Mouse (Mus musculus) lung, embryonic 14.5 days (tissue): ENCODE results near the gene Taf3. TPM values are rescaled to one million over a fixed set of nuclear protein-coding genes. Genes with fewer than 3 reads are reported as not detected.

Experiments
- ATAC-seq: fragments of 200-750 bp; cut with Nextera tagmentation; 2 replicates; pipeline ENCODE4 v1.8.0; 2017; ENCODE audit warnings: mild to moderate bottlenecking, moderate TSS enrichment, moderate library complexity; ENCODE audit not compliant: insufficient read depth
- DNase-seq: peaks from one replicate; pipeline ENCODE4 v3.0.0-alpha.2; 2015
- H3K27ac ChIP-seq: fragments of 300-500 bp; sonication (generic); 2 replicates; pipeline ENCODE4 v1.5.1; 2014; ENCODE audit warnings: low read depth, mild to moderate bottlenecking, moderate library complexity
- H3K27me3 ChIP-seq: fragments of 300-500 bp; sonication (generic); 2 replicates; pipeline ENCODE4 v1.6.1; 2014; ENCODE audit warnings: low read length, control low read depth; ENCODE audit not compliant: insufficient read depth
- H3K36me3 ChIP-seq: fragments of 300-500 bp; sonication (generic); 2 replicates; pipeline ENCODE4 v1.6.1; 2014; ENCODE audit warnings: control low read depth; ENCODE audit not compliant: insufficient read depth
- H3K4me1 ChIP-seq: fragments of 300-500 bp; sonication (generic); 2 replicates; pipeline ENCODE4 v1.6.1; 2014; ENCODE audit warnings: antibody characterized with exemption, control low read depth; ENCODE audit not compliant: insufficient read depth
- H3K4me2 ChIP-seq: fragments of 300-500 bp; sonication (generic); 2 replicates; pipeline ENCODE4 v1.6.1; 2014; ENCODE audit warnings: mild to moderate bottlenecking
- H3K4me3 ChIP-seq: fragments of 300-500 bp; sonication (generic); 2 replicates; pipeline ENCODE4 v1.5.1; 2014; ENCODE audit warnings: low read depth, low read length
- H3K9ac ChIP-seq: fragments of 300-500 bp; sonication (generic); 2 replicates; pipeline ENCODE4 v1.6.1; 2014
- H3K9me3 ChIP-seq: fragments of 300-500 bp; sonication (generic); 2 replicates; pipeline ENCODE4 v1.6.1; 2016; ENCODE audit warnings: low read depth, low read length, control low read depth
- CTCF ChIP-seq: IDR thresholded peaks from 2 replicates; pipeline ENCODE4 v1.5.1; 2016; ENCODE audit warnings: antibody characterized with exemption, low read depth
- WGBS: fragments of 180-500 bp; shearing (Covaris S2); extraction: QIAGEN DNeasy Blood & Tissue Kit; methylation state at CpG from one replicate; pipeline ENCODE4 v1.1.7; 2014; 5-methylcytosine and 5-hydroxymethylcytosine counted together
- polyA plus RNA-seq: library from polyadenylated mRNA; unstranded; fragments of >200 nt; fragmentation: Nextera tagmentation; extraction: Ambion mirVana; gene quantifications from 2 replicates; pipeline ENCODE4 v1.2.1, GENCODE M21; 2014

Taf3 gene
- polyA plus RNA-seq, 1 experiment from 2014 or later: 16.0 TPM

DNA sequence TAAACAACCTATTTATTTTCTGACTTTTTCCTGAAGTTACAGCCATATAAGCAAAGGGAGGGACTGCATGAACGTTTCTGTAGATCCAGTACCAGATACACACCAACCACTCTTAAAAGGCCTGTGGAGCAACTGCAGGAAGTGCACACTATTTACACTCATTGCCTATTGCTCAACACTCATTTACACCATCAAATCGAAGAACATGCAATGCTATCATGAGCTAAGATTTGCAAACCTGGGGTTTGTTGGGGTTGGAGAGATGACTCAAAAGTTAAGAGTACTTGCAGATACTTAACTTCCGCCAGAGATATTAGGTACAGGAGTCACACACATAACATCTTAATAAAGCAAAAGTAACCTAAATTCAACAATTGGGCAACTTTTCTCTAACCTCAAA lies 76.5 kb downstream of the Taf3 start:
- Histone ChIP-seq H3K27ac (no peak overlapping the region), H3K36me3 (no peaks in the 10 kb centered on the region), H3K4me1 (no peaks in the 10 kb centered on the region), H3K9me3 (no peaks in the 10 kb centered on the region), H3K9ac (no peak overlapping the region), H3K27me3 (no peaks in the 10 kb centered on the region), H3K4me3 (no peak overlapping the region), H3K4me2 (no peak overlapping the region)
- DNase-seq (no peak), ATAC-seq (no peak)
- 61% methylated on average over 3 of the region's 3 CpGs for WGBS
- no peak for TF ChIP-seq CTCF

DNA sequence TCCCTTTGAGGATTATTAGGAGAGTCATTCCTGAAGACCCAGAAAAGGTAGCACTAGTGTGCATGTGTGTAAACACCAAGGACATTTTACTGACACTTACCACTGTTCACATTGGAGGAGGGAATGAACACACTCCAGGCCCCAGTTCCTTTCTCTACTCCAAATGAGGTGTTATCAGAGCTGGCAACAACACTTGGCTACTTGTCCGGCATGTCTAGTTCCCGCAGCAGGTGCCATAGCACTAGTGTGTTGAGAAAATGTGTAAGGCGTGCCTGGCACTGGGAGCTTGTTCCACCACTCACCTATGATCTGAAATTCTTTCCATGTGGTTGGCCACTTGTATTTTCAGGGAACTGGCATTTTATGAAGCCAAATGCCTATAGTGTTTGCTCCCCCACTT lies 77.8 kb downstream of the Taf3 start:
- TF ChIP-seq CTCF: no peak
- H3K9me3 ChIP-seq: no peaks in the 10 kb centered on the region
- H3K27ac ChIP-seq: peak overlapping the region; percentile 46; the same call in 1 of the 2 replicates
- no peak; the same call in 1 of the 2 replicates for ATAC-seq
- H3K9ac ChIP-seq: no peak overlapping the region
- peak; percentile 21 for DNase-seq
- H3K4me2 ChIP-seq: no peak overlapping the region
- H3K4me1 ChIP-seq: no peaks in the 10 kb centered on the region
- WGBS: 53% methylated on average over 3 of the region's 3 CpGs
- no peak overlapping the region for H3K4me3 ChIP-seq
- H3K36me3 ChIP-seq: no peaks in the 10 kb centered on the region
- no peaks in the 10 kb centered on the region for H3K27me3 ChIP-seq

DNA sequence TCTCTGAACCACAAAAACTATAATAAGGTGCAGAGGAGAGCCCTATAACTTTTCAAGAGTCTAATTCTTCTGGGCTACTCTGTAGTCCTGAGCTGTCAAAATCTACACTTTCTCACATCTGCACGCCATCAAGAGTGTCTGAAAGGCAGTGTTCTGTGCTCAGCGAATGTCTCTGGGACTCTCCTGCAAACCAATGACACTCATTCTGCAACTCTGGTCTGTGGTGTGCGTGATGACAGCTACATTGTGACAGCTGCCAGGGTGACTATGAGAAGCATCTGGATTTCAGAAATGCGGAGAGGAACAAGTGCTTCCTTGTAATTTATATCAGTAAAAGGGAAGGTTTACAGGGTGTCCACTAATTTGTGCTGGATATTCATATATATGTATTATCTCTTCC lies 78.2 kb downstream of the Taf3 start:
- no peak overlapping the region for H3K9ac ChIP-seq
- no peaks in the 10 kb centered on the region for H3K4me1 ChIP-seq
- no peak overlapping the region for H3K27ac ChIP-seq
- WGBS: 37% methylated on average over 4 of the region's 4 CpGs
- no peaks in the 10 kb centered on the region for H3K9me3 ChIP-seq
- DNase-seq: no peak
- H3K27me3 ChIP-seq: no peaks in the 10 kb centered on the region
- 0 out of 2 replicates have a peak, but pooled peaks have one; percentile 47 for ATAC-seq
- H3K36me3 ChIP-seq: no peaks in the 10 kb centered on the region
- H3K4me3 ChIP-seq: no peak overlapping the region
- TF ChIP-seq CTCF: no peak
- no peak overlapping the region for H3K4me2 ChIP-seq

DNA sequence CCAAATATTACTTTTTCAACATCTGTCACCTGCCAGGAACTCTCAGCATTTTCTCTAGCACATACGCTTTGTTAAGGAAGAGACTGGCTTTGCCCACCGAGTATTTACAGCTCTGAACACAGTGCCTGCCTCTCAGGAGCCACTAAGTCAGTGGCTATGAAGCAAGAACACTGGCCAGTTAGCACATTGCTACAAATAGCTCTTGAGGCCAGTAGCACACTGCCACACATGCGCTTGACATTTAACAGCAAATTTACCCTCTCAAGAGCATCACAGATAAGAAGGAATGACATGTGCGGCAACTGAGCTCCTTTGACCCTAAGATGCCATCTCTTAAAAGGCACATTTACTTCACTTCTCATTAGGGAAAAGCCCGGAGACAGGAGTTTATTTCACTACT lies 78.7 kb downstream of the Taf3 start:
- Histone ChIP-seq H3K4me3 (no peak overlapping the region), H3K4me2 (no peak overlapping the region), H3K9ac (no peak overlapping the region), H3K27me3 (no peaks in the 10 kb centered on the region), H3K36me3 (no peaks in the 10 kb centered on the region), H3K4me1 (no peaks in the 10 kb centered on the region), H3K9me3 (no peaks in the 10 kb centered on the region), H3K27ac (no peak overlapping the region)
- DNase-seq: no peak
- ATAC-seq: no peak
- TF ChIP-seq CTCF: no peak
- 41% methylated on average over 5 of the region's 5 CpGs for WGBS

DNA sequence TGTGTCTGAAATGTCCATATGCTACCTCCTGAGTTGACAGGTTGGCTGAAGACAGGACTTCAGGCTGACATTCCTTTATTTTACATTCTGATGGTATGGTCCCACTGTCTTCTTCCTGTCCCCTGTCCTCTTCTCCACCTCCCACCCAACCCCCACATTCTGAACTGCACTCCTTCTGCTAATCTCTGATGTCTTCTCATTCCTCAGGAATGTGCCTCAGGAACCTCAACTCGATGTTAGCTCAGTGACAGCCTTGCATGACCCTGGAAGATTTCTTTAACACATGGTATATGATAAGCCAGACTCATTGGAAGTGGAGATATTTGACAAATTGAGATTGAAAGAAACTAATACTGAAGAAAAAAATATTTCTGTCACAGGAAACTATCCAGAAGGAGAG lies 81.8 kb downstream of the Taf3 start:
- Histone ChIP-seq H3K9me3 (no peaks in the 10 kb centered on the region), H3K27ac (no peak overlapping the region), H3K4me3 (no peak overlapping the region), H3K9ac (no peak overlapping the region), H3K4me1 (no peaks in the 10 kb centered on the region), H3K4me2 (no peak overlapping the region), H3K27me3 (no peaks in the 10 kb centered on the region), H3K36me3 (no peaks in the 10 kb centered on the region)
- 2% methylated on average over 1 of the region's 1 CpGs for WGBS
- TF ChIP-seq CTCF: no peak
- no peak for DNase-seq
- ATAC-seq: no peak

DNA sequence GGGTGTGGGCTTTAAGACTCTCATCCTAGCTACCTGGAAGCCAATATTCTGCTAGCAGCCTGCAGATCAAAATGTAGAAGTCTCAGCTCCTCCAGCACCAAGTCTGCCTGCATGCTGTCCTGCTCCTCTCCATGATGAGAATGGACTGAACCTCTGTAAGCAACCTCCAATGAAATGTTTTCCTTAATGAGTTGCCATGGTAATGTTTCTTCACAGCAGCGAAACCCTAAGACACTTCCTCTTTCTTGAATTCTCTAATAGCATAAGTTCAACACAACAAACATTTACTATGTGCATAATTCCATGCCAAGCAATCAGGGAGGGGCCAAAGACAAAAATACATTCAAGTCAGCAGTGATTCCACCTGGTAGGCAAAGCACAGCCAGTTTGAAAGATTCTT lies 82.8 kb downstream of the Taf3 start:
- TF ChIP-seq CTCF: no peak
- Histone ChIP-seq H3K36me3 (no peaks in the 10 kb centered on the region), H3K4me3 (no peak overlapping the region), H3K4me1 (no peaks in the 10 kb centered on the region), H3K4me2 (no peak overlapping the region), H3K27me3 (no peaks in the 10 kb centered on the region), H3K9ac (no peak overlapping the region), H3K27ac (no peak overlapping the region), H3K9me3 (no peaks in the 10 kb centered on the region)
- 77% methylated on average over 1 of the region's 1 CpGs for WGBS
- DNase-seq (no peak), ATAC-seq (no peak)

DNA sequence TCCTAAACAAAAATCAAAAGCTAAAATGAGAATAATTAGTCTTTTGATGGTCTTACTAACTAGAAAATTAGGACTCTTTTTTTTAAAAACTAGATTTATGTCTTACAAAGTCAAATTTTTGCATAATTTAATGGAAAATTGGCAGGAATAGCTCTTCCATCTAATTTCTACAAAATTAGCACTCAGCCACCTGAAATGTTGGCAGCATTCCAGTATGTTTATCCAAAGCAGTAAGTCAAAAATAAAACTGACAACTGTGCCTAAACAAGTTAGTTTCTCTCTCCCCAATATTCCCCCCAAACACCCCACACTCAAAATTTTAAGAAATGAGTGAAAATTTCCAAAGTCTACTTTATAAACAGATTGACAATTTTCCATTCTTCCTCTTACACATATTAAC lies 85.5 kb downstream of the Taf3 start:
- Histone ChIP-seq H3K4me3 (no peak overlapping the region), H3K9me3 (no peaks in the 10 kb centered on the region), H3K4me2 (no peak overlapping the region), H3K27ac (no peak overlapping the region), H3K27me3 (no peaks in the 10 kb centered on the region), H3K9ac (no peak overlapping the region), H3K36me3 (no peaks in the 10 kb centered on the region), H3K4me1 (no peaks in the 10 kb centered on the region)
- ATAC-seq (no peak), DNase-seq (no peak)
- TF ChIP-seq CTCF: no peak

DNA sequence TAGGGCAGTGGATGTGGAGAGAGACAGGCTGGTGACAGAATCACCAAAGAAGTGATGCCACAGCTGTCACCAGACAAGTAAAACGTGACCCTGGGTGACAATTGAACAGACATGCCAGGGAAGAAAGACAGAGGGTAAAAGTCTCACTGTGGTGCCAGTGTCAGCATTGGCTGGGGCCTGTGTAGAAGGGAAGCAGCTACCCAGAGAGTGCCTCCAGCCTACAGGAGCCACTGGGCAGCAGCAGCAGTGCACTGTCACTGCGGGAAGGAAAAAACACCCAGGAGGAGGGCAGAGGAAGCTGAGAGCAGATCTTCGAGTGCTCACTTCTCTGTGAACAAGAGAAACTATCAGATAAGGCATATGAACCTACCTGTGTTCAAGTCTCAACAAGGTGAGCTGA lies 86.7 kb downstream of the Taf3 start:
- Histone ChIP-seq H3K9ac (no peak overlapping the region), H3K4me2 (no peak overlapping the region), H3K36me3 (no peaks in the 10 kb centered on the region), H3K27ac (no peak overlapping the region), H3K9me3 (no peaks in the 10 kb centered on the region), H3K4me1 (no peaks in the 10 kb centered on the region), H3K27me3 (no peaks in the 10 kb centered on the region), H3K4me3 (no peak overlapping the region)
- DNase-seq: no peak
- no peak for ATAC-seq
- WGBS: 43% methylated on average over 3 of the region's 3 CpGs
- TF ChIP-seq CTCF: no peak
